Mouse (Mus musculus) limb, embryonic 14.5 days (tissue): Measurements from ENCODE around the gene Pde5a. TPM values are rescaled to one million over a fixed set of nuclear protein-coding genes. Genes with fewer than 3 reads are reported as not detected.

ENCODE experiments used
- ATAC-seq: fragments of 200-750 bp; cut with Nextera tagmentation; 2 replicates; pipeline ENCODE4 v1.8.0; 2017; ENCODE audit warnings: low read depth, moderate number of reproducible peaks, moderate TSS enrichment; ENCODE audit not compliant: low FRiP score
- DNase-seq: peaks from one replicate; pipeline ENCODE4 v3.0.0-alpha.2; 2015; ENCODE audit warnings: low spot score
- H3K27ac ChIP-seq: fragments of 300-500 bp; sonication (generic); replicated peaks from 2 replicates; pipeline ENCODE4 v1.5.1; 2014; ENCODE audit warnings: low read depth, mild to moderate bottlenecking, low read length, moderate library complexity, mixed read lengths
- H3K27me3 ChIP-seq: fragments of 300-500 bp; sonication (generic); 2 replicates; pipeline ENCODE4 v1.6.1; 2014; ENCODE audit warnings: low read length, mixed read lengths; ENCODE audit not compliant: control insufficient read depth, insufficient read depth
- H3K36me3 ChIP-seq: fragments of 300-500 bp; sonication (generic); 2 replicates; pipeline ENCODE4 v1.6.1; 2014; ENCODE audit warnings: mild to moderate bottlenecking, low read length, moderate library complexity, mixed read lengths; ENCODE audit not compliant: control insufficient read depth, insufficient read depth
- H3K4me1 ChIP-seq: fragments of 300-500 bp; sonication (generic); 2 replicates; pipeline ENCODE4 v1.6.1; 2014; ENCODE audit warnings: antibody characterized with exemption, low read length, mixed read lengths; ENCODE audit not compliant: control insufficient read depth, insufficient read depth
- H3K4me2 ChIP-seq: fragments of 300-500 bp; sonication (generic); replicated peaks from 2 replicates; pipeline ENCODE4 v1.6.1; 2014; ENCODE audit warnings: low read depth, mild to moderate bottlenecking, low read length, moderate library complexity; ENCODE audit not compliant: severe bottlenecking
- H3K4me3 ChIP-seq: fragments of 300-500 bp; sonication (generic); replicated peaks from 2 replicates; pipeline ENCODE4 v1.5.1; 2014; ENCODE audit warnings: low read length
- H3K9ac ChIP-seq: fragments of 300-500 bp; sonication (generic); 2 replicates; pipeline ENCODE4 v1.6.1; 2014; ENCODE audit warnings: mild to moderate bottlenecking, low read depth, low read length, moderate library complexity; ENCODE audit not compliant: severe bottlenecking
- H3K9me3 ChIP-seq: fragments of 300-500 bp; sonication (generic); 2 replicates; pipeline ENCODE4 v1.6.1; 2016; ENCODE audit warnings: low read length; ENCODE audit not compliant: control insufficient read depth
- POLR2A ChIP-seq: fragments of 200-500 bp; IDR thresholded peaks from 2 replicates; pipeline ENCODE4 v1.8.0; 2012; ENCODE audit warnings: inconsistent platforms, mild to moderate bottlenecking, moderate library complexity, borderline replicate concordance; ENCODE audit not compliant: insufficient read depth, insufficient read length; ENCODE audit errors: extremely low read depth
- WGBS: fragments of 180-500 bp; shearing (Covaris S2); extraction: QIAGEN DNeasy Blood & Tissue Kit; methylation state at CpG from one replicate; pipeline ENCODE4 v1.1.7; 2014; 5-methylcytosine and 5-hydroxymethylcytosine counted together
- polyA plus RNA-seq, 2 experiments: library from polyadenylated mRNA; depleted of rRNA in 1 of 2; stranded (reverse) in 1 of 2; unstranded in 1 of 2; fragments of >200 nt; fragmentation: Nextera tagmentation in 1 of 2; extraction: Ambion mirVana in 1 of 2; gene quantifications; 2 replicates each; pipeline versions ENCODE4 v1.2.1 to v1.2.3; 2012 to 2014

Gene Pde5a
- polyA plus RNA-seq, 2 experiments: 4.9 to 6.2 TPM

DNA sequence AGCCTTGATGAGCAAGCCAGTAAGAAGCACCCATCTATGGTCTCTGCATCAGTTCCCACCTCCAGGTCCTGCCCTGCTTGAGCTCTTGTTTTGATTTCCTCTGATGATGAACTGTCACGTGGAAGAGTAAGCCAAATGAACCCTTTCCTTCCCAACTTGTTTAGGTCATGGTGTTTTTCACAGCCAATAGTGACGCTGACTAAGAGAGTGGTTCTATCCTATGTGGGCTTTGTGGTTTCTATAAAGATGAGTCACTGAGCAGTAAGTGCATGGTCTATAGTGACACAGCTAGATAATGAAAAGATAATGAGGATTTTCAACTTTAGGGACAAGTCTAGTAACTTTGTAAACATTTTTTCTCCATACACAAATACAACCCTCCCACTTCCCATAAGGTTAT, 10.1 kb upstream of the Pde5a start:
- TF ChIP-seq POLR2A: no peak
- no peak for ATAC-seq

DNA sequence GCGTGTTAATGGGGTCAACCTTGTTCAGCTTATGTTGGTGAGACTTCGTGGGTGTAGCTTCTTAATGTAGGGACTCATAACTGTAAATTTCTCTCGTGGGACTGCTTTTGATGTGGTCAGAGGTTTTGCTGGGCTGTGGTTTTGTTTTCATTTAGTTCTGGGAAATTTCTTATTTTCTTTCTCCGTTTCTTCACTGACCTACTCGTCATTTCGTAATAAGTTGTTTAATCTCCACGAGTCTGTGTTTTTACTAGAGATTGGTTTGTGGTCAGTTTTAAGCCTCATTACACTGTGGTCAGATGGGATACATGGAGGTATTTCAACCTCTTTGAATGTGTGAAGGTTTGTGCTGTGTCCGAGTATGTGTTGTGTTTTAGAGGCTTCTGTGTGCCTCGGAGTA, 7.2 kb upstream of the Pde5a start:
- ATAC-seq (no peak), DNase-seq (no peak)
- Histone ChIP-seq H3K4me1 (no peaks in the 10 kb centered on the region), H3K4me3 (no peak overlapping the region), H3K36me3 (no peaks in the 10 kb centered on the region), H3K4me2 (no peak overlapping the region), H3K9me3 (no peaks in the 10 kb centered on the region), H3K27me3 (no peaks in the 10 kb centered on the region), H3K27ac (no peak overlapping the region), H3K9ac (no peak overlapping the region)
- no peak for TF ChIP-seq POLR2A
- 69% methylated on average over 9 of the region's 9 CpGs for WGBS

More for the DNA sequence above, 10.1 kb upstream of the Pde5a start:
- no peaks in the 10 kb centered on the region for H3K4me1 ChIP-seq
- H3K9me3 ChIP-seq: no peaks in the 10 kb centered on the region
- H3K9ac ChIP-seq: no peak overlapping the region
- H3K4me2 ChIP-seq: no peak overlapping the region
- no peak for DNase-seq
- no peaks in the 10 kb centered on the region for H3K36me3 ChIP-seq
- 84% methylated on average over 2 of the region's 2 CpGs for WGBS
- H3K27me3 ChIP-seq: no peaks in the 10 kb centered on the region
- H3K27ac ChIP-seq: no peak overlapping the region
- H3K4me3 ChIP-seq: no peak overlapping the region

DNA sequence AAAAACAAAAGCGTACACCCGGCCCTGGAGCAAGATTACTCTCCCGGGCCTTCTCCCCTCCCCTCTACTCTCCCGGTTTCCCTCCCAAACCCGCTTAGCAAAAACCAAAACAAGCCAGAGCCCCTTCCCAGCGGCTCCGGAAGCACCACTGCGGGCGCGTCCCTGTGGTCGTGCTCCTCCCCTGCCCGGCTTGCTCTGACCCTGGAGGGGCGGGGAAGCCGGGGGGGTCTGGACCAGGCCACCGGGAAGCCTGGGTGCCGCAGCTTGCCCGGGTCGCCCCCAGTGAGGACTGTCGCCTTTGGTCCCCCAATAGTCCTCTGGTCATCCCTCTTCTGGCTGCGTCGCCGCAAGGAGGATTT, 833 bp downstream of the Pde5a start:
- peak overlapping the region; percentile 82 for H3K4me3 ChIP-seq
- no peaks in the 10 kb centered on the region for H3K9me3 ChIP-seq
- TF ChIP-seq POLR2A: 0 out of 2 replicates have a peak, but pooled peaks have one; percentile 5
- peak; percentile 74 for ATAC-seq
- peak overlapping the region; percentile 82 for H3K4me2 ChIP-seq
- no peaks in the 10 kb centered on the region for H3K27me3 ChIP-seq
- H3K36me3 ChIP-seq: no peaks in the 10 kb centered on the region
- WGBS: 0% methylated on average over 17 of the region's 22 CpGs
- peaks cover 5% of the 10 kb centered on the region; the same call in 1 of the 2 replicates for H3K4me1 ChIP-seq
- H3K9ac ChIP-seq: peak overlapping the region; percentile 84
- peak; percentile 53 for DNase-seq
- peak overlapping the region; percentile 90 for H3K27ac ChIP-seq

DNA sequence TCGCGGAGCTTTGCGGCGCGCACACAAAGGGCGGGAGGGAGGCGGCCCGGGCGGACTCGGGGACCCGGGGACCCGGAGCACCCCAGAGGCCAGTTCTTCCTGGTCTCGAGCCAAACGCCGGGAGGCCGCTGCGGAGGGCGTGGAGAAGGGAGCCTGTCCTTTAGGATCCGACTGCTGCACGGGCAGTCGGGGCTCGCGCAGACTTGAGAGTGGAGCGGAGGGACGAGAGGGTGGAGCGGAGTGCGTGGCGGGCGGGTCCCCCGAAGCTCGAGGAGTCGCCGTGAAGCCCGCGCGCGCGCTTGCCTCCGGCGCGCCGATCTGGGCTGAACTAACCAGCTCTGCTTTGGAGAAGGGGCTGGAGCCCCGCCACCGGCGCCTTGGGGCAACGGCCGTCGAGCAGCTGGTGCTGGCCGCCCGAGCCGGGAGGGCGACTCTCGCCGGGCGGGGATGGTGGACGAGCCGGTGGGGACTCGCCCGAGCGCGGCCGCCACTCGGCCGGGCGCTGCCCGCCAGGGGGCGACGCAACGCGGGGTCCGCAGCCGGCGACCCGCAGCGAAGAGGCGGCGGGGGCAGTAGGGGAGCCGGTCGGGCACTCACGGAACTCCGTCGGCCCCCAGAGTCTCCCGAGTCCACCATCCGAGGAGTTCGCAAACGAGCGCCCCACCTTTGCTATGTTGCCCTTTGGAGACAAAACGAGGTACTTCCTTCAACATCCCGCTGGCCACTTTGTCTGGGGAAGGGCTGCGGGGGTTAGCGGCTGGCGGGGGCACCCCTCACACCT, 1.4 kb downstream of the Pde5a start:
- DNase-seq: peak; percentile 64
- TF ChIP-seq POLR2A: no peak
- peak; percentile 81 for ATAC-seq
- H3K4me3 ChIP-seq: peak overlapping the region; percentile 82
- H3K9me3 ChIP-seq: no peaks in the 10 kb centered on the region
- peak overlapping the region; percentile 90 for H3K27ac ChIP-seq
- H3K9ac ChIP-seq: peak overlapping the region; percentile 84
- WGBS: under 1% methylated on average over 62 of the region's 92 CpGs
- H3K36me3 ChIP-seq: no peaks in the 10 kb centered on the region
- H3K27me3 ChIP-seq: no peaks in the 10 kb centered on the region
- H3K4me1 ChIP-seq: peaks cover 5% of the 10 kb centered on the region; the same call in 1 of the 2 replicates
- peak overlapping the region; percentile 82 for H3K4me2 ChIP-seq

DNA sequence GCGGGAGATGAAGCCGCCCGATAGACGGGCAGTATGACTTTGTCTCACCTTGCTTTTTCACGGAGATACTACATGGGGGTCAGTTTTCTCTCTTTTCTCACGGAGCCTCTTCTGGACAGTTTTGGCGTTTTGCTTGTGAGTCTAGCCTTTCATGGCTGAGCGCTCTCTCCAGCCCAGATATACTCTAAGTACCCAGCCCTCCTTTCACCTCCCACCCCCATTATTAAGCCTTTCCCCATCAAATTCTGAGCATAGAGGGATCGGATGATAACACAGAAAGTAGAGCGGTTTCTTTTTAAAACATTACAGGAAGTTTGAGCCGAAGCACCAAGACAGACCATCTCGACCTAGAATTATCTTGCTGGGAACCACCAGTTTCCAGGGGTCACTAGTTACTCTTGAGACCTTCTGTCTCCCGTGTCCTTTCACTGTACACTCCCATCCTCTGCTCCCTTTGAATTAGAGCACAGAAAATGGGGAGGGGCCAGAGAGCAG, 2.0 kb downstream of the Pde5a start:
- Histone ChIP-seq H3K4me3 (peak overlapping the region; percentile 82), H3K9ac (peak overlapping the region; percentile 84), H3K27me3 (no peaks in the 10 kb centered on the region), H3K36me3 (no peaks in the 10 kb centered on the region), H3K4me2 (peak overlapping the region; percentile 82), H3K27ac (peak overlapping the region; percentile 90), H3K9me3 (no peaks in the 10 kb centered on the region), H3K4me1 (peaks cover 5% of the 10 kb centered on the region; the same call in 1 of the 2 replicates)
- WGBS: 3% methylated on average over 13 of the region's 13 CpGs
- ATAC-seq (no peak), DNase-seq (no peak)
- TF ChIP-seq POLR2A: no peak
